Mouse (Mus musculus) right cerebral cortex, postnatal 10 days (tissue): ENCODE data around the gene Nkx6-1.

Experiments
- DNase-seq, 2 experiments: peaks; one replicate each; pipeline ENCODE4 v3.0.0; 2021; ENCODE audit warnings: low spot score in 2 of 2

Nkx6-1 gene

GRCm38 (mm10) chr5:101664945-101665615 lies at the start of gene Nkx6-1:
Nkx6-1 (minus strand) TSS chr5:101664996.
- DNase-seq = peak in 1 of 2 experiments; percentile 38

GRCm38 (mm10) chr5:101713064-101713613 lies 48.3 kb upstream of the Nkx6-1 start:
- DNase-seq = no peak

- no peak for DNase-seq
Measured at GRCm38 (mm10) chr5:101703374-101704260, 38.8 kb upstream of the Nkx6-1 start.

- DNase-seq = no peak
Measured at GRCm38 (mm10) chr5:101702636-101703035, 37.8 kb upstream of the Nkx6-1 start.

- no peak for DNase-seq
Measured at GRCm38 (mm10) chr5:101700607-101701006, 35.8 kb upstream of the Nkx6-1 start.

GRCm38 (mm10) chr5:101688581-101688980 lies 23.8 kb upstream of the Nkx6-1 start:
- DNase-seq = peak in 1 of 2 experiments; percentile 37

GRCm38 (mm10) chr5:101683340-101683739 lies 18.5 kb upstream of the Nkx6-1 start:
- DNase-seq = no peak

GRCm38 (mm10) chr5:101680338-101680737 lies 15.5 kb upstream of the Nkx6-1 start:
- DNase-seq = no peak

- peak in 1 of 2 experiments; percentile 43 for DNase-seq
Measured at GRCm38 (mm10) chr5:101669381-101669780, 4.6 kb upstream of the Nkx6-1 start.

- no peak for DNase-seq
Measured at GRCm38 (mm10) chr5:101668475-101668874, 3.7 kb upstream of the Nkx6-1 start.

GRCm38 (mm10) chr5:101668028-101668427 lies 3.2 kb upstream of the Nkx6-1 start:
- no peak for DNase-seq

GRCm38 (mm10) chr5:101667263-101667990 lies 2.6 kb upstream of the Nkx6-1 start:
- DNase-seq = no peak

- DNase-seq = no peak
Measured at GRCm38 (mm10) chr5:101666713-101667112, 1.9 kb upstream of the Nkx6-1 start.

- DNase-seq = no peak
Measured at GRCm38 (mm10) chr5:101666091-101666490, 1.3 kb upstream of the Nkx6-1 start.

- no peak for DNase-seq
Measured at GRCm38 (mm10) chr5:101664423-101664921, 324 bp downstream of the Nkx6-1 start.

GRCm38 (mm10) chr5:101663621-101664422 lies 974 bp downstream of the Nkx6-1 start:
- no peak for DNase-seq

GRCm38 (mm10) chr5:101663176-101663575 lies 1.6 kb downstream of the Nkx6-1 start:
- no peak for DNase-seq

- DNase-seq = no peak
Measured at GRCm38 (mm10) chr5:101662485-101662884, 2.3 kb downstream of the Nkx6-1 start.

GRCm38 (mm10) chr5:101661561-101662211 lies 3.1 kb downstream of the Nkx6-1 start:
- no peak for DNase-seq

- DNase-seq = no peak
Measured at GRCm38 (mm10) chr5:101660666-101661065, 4.1 kb downstream of the Nkx6-1 start.
